Mouse (Mus musculus) heart, adult 2 months (tissue): ENCODE measurements at regions not wholly inside any gene's neighbourhood (a gene's known extent, or its start where the extent isn't known, plus 50 kb on each side); places are given as distances from the start of the nearest gene placed in this dataset.

ENCODE experiments used
- DNase-seq, 2 experiments: peaks; one replicate each; pipeline ENCODE4 v3.0.0; 2021
- H3K27ac ChIP-seq: fragments of 200-600 bp; 2 replicates; pipeline ENCODE4 v1.8.1; 2022
- H3K27me3 ChIP-seq: fragments of 200-500 bp; 2 replicates; pipeline ENCODE4 v1.6.1; 2012; ENCODE audit warnings: mild to moderate bottlenecking, low read length, inconsistent platforms, mixed read lengths; ENCODE audit not compliant: control insufficient read depth, insufficient read depth
- H3K36me3 ChIP-seq: fragments of 200-500 bp; 2 replicates; pipeline ENCODE4 v1.6.1; 2012; ENCODE audit warnings: low read length, inconsistent platforms; ENCODE audit not compliant: control insufficient read depth, insufficient read depth
- H3K4me1 ChIP-seq: fragments of 200-500 bp; 2 replicates; pipeline ENCODE4 v1.6.1; 2011; ENCODE audit warnings: low read length; ENCODE audit not compliant: control insufficient read depth, insufficient read depth
- H3K4me3 ChIP-seq: fragments of 200-600 bp; 2 replicates; pipeline ENCODE4 v1.8.1; 2022
- H3K79me2 ChIP-seq: fragments of 200-500 bp; replicated peaks from 2 replicates; pipeline ENCODE4 v1.6.1; 2012; ENCODE audit warnings: mild to moderate bottlenecking, inconsistent platforms, low read length, moderate library complexity, mixed read lengths; ENCODE audit not compliant: control insufficient read depth, insufficient read depth
- H3K9ac ChIP-seq: fragments of 200-500 bp; 2 replicates; pipeline ENCODE4 v1.6.1; 2012; ENCODE audit warnings: low read depth, mild to moderate bottlenecking, control low read depth, inconsistent platforms, low read length, mixed read lengths
- CTCF ChIP-seq: fragments of 200-600 bp; IDR thresholded peaks from 2 replicates; pipeline ENCODE4 v1.8.1; 2022; ENCODE audit warnings: antibody characterized with exemption, mild to moderate bottlenecking, moderate library complexity
- EP300 ChIP-seq: fragments of 200-500 bp; IDR thresholded peaks from 2 replicates; pipeline ENCODE4 v1.6.1; 2011; ENCODE audit warnings: low read depth, low read length, control low read depth; ENCODE audit not compliant: insufficient read depth
- POLR2A ChIP-seq: fragments of 200-500 bp; IDR thresholded peaks from 2 replicates; pipeline ENCODE4 v1.6.1; 2011; ENCODE audit warnings: mild to moderate bottlenecking, low read depth, low read length, control low read depth; ENCODE audit not compliant: insufficient read depth
- WGBS: fragments of 180-500 bp; shearing (Covaris S2); methylation state at CpG from one replicate; pipeline ENCODE4 v1.1.7; 2018; 5-methylcytosine and 5-hydroxymethylcytosine counted together
- intact Hi-C: fragments of 180-260 bp; cut with DNase I; formaldehyde crosslinking; loops from one replicate; pipeline ENCODE4 v1.15.1; 2025

DNA sequence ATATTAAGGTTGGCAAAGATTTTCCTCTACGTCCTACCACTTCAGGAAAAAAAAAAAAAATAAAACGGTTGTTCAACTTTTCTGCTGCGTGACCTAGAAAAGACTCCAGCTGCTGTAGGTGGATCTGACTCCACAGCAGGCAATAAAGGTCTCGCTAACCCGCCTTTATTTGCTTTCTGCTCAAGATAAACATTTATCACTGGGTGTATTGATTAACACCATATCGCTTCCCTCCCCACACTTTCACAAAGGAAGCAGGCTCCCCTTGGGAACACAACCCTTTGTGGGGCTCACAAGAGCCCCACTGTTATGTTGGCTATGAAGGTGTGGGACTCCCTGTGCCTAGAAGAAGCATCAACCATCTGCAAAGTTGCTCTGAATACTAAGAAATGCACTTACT is 85.1 kb downstream of the Foxa2 start:
- no peaks in the 10 kb centered on the region for H3K27me3 ChIP-seq
- no peak overlapping the region for H3K9ac ChIP-seq
- H3K4me1 ChIP-seq, result no peaks in the 10 kb centered on the region
- no peak overlapping the region for H3K4me3 ChIP-seq
- H3K36me3 ChIP-seq, result no peaks in the 10 kb centered on the region
- 50% methylated on average over 6 of the region's 6 CpGs for WGBS
- no peak for TF ChIP-seq EP300
- TF ChIP-seq POLR2A, result no peak
- no peak for TF ChIP-seq CTCF
- intact Hi-C loops, result no loop called here
- DNase-seq, result no peak
- H3K27ac ChIP-seq, result no peak overlapping the region
- no peaks in the 10 kb centered on the region for H3K79me2 ChIP-seq

DNA sequence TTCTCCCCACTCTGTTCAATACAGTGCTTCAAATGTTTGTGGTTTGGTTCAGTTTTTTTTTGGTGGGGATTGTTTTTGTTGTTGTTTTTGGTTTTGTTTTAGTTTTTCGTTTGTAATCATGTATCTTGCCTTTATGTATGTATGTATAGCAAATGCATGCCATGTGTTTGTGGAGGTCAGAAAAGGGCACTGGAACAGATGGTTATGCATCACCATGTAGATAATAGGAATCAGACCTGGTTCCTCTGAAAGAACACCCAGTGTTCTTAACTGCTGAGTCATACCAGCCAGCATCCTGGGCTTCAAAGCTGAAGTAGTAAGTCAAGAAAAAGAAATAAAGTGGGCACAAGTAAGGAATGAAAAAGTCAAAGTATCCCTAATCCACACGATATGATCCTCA is 92.6 kb downstream of the Foxa2 start:
- Histone ChIP-seq H3K9ac (no peak overlapping the region), H3K27me3 (no peaks in the 10 kb centered on the region), H3K36me3 (no peaks in the 10 kb centered on the region), H3K4me1 (no peaks in the 10 kb centered on the region), H3K4me3 (no peak overlapping the region), H3K79me2 (no peaks in the 10 kb centered on the region), H3K27ac (no peak overlapping the region)
- DNase-seq, result no peak
- intact Hi-C loops, result no loop called here
- no peak for TF ChIP-seq CTCF
- no peak for TF ChIP-seq EP300
- no peak for TF ChIP-seq POLR2A
- 57% methylated on average over 2 of the region's 2 CpGs for WGBS

DNA sequence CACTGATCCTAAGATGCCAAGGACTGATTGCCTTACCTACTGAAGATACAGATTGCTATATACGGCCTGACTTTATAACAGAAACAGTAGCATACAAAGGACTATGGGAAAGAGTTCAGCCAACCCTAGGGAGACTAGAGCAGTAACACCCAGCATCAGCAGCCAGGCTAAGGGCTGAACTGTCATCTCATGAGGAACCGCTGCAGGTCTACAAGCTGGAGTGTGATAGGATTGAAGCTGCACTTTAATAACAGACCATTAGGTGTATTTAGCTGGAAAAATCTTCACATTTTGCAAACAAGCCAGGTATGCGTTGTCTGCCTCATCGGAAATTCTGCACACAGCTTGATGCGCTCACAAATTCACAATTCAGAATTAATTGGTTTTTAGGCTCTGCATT is 95.5 kb downstream of the Foxa2 start:
- TF ChIP-seq CTCF (no peak), EP300 (no peak), POLR2A (no peak)
- intact Hi-C loops, result no loop called here
- no peak for DNase-seq
- Histone ChIP-seq H3K9ac (no peak overlapping the region), H3K4me3 (no peak overlapping the region), H3K36me3 (no peaks in the 10 kb centered on the region), H3K27ac (no peak overlapping the region), H3K79me2 (no peaks in the 10 kb centered on the region), H3K27me3 (no peaks in the 10 kb centered on the region), H3K4me1 (no peaks in the 10 kb centered on the region)
- 88% methylated on average over 5 of the region's 5 CpGs for WGBS

DNA sequence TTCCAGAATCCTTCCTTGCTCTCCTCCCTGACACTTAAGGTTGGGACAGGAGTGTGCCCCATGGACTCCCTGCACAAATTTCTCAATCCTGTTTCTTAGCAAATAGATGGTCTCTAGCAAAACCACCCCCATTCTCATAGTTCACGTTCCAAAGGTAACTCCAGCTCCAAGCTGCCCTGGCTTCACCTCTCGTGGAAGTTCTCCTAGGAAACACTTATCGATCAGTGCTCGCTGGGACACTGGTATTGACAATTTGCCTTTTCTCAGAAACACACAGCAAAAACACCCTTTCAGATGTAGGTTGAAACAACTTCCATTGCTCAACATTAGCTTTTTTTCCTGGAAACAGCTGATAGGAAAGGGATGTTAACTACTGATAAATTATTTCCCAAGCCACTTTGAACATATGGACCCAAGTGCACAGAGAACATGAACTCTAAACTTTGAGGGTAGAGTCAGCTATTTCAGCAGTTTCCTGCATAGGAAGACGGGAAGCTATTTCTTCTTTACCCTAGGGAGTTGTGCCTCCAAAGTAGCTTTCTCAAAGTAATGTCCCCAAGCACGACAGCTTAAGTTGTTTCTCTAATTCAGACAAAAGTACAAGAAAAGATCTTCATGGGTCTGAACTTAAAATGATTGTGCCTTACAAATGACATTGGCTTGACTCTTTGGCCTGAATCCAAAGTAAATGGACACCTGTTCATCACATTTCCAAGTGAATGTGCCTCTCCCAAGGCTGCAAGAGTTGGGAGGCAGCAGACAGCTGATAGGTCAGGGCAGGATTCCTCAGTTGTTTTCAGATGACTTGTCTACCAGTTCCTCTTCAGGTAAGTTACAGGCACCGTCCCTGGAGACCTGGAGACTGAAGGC is 102.4 kb downstream of the Foxa2 start:
- TF ChIP-seq CTCF (no peak), POLR2A (no peak), EP300 (no peak)
- H3K79me2 ChIP-seq, result no peaks in the 10 kb centered on the region
- no peak overlapping the region for H3K9ac ChIP-seq
- no peaks in the 10 kb centered on the region for H3K27me3 ChIP-seq
- WGBS, result 67% methylated on average over 7 of the region's 7 CpGs
- intact Hi-C loops, result no loop called here
- no peaks in the 10 kb centered on the region for H3K4me1 ChIP-seq
- H3K4me3 ChIP-seq, result no peak overlapping the region
- DNase-seq, result no peak
- no peaks in the 10 kb centered on the region for H3K36me3 ChIP-seq
- no peak overlapping the region for H3K27ac ChIP-seq

DNA sequence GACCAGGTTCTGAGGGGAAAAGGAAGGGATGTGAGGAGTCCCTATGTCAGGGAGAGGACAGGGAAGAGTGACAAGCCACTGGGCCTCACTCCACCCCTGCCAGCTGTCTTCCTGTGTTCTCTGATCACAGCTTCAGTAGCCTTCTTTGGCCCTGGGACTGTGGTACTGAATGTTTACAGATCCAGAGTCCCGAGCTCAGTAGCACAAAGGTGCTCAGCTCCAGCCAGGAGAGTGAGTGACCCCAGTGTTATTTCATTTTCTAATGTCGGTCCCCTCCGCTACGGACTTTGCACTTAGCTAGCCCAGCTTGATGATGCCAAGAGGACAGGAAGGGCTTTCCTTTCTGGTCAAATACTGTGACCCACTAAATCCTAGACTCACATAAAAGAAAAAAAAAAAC is 104.2 kb downstream of the Foxa2 start:
- 60% methylated on average over 4 of the region's 4 CpGs for WGBS

DNA sequence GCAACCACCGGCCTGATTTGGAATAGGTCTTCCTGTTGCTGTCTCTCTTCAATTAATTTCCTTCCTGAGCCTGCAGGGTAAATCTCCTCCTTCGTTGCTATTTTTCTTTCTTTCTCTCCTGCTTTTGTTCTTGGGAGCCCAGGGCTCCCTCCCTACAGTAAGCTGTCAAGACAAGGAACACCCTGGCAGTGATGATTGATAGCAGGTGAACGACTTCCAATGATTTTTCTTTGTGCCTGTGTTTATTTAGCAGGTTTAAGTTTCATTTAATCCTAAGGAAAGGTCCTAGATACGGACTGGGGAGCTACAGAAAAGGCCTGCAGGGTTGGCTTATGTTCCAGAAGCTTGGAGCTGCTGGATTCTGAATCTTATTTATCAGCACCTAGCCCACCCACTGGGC is 105.5 kb downstream of the Foxa2 start:
- H3K36me3 ChIP-seq, result no peaks in the 10 kb centered on the region
- no peaks in the 10 kb centered on the region for H3K79me2 ChIP-seq
- intact Hi-C loops, result no loop called here
- H3K27ac ChIP-seq, result no peak overlapping the region
- H3K4me1 ChIP-seq, result no peaks in the 10 kb centered on the region
- TF ChIP-seq POLR2A, result no peak
- no peak for TF ChIP-seq CTCF
- no peak for TF ChIP-seq EP300
- no peaks in the 10 kb centered on the region for H3K27me3 ChIP-seq
- H3K9ac ChIP-seq, result no peak overlapping the region
- DNase-seq, result no peak
- WGBS, result 20% methylated on average over 4 of the region's 4 CpGs
- no peak overlapping the region for H3K4me3 ChIP-seq

More for the DNA sequence above, 104.2 kb downstream of the Foxa2 start:
- no peaks in the 10 kb centered on the region for H3K79me2 ChIP-seq
- no peak overlapping the region for H3K4me3 ChIP-seq
- intact Hi-C loops, result no loop called here
- H3K4me1 ChIP-seq, result no peaks in the 10 kb centered on the region
- H3K27ac ChIP-seq, result no peak overlapping the region
- no peaks in the 10 kb centered on the region for H3K36me3 ChIP-seq
- DNase-seq, result no peak
- no peak for TF ChIP-seq POLR2A
- TF ChIP-seq EP300, result no peak
- TF ChIP-seq CTCF, result no peak
- H3K27me3 ChIP-seq, result no peaks in the 10 kb centered on the region
- no peak overlapping the region for H3K9ac ChIP-seq
